Mouse (Mus musculus): Measurements from ENCODE around the gene Ccdc69. TPM values are rescaled to one million over a fixed set of nuclear protein-coding genes. Genes with fewer than 3 reads are reported as not detected.

Gene Ccdc69
- total RNA-seq (2014; rRNA removed) (0.13 and 0.55 TPM in 2 replicates), polyA plus RNA-seq (2012; rRNA removed) (0.43 TPM in 1 of 2 replicates, not detected in the other)

DNA sequence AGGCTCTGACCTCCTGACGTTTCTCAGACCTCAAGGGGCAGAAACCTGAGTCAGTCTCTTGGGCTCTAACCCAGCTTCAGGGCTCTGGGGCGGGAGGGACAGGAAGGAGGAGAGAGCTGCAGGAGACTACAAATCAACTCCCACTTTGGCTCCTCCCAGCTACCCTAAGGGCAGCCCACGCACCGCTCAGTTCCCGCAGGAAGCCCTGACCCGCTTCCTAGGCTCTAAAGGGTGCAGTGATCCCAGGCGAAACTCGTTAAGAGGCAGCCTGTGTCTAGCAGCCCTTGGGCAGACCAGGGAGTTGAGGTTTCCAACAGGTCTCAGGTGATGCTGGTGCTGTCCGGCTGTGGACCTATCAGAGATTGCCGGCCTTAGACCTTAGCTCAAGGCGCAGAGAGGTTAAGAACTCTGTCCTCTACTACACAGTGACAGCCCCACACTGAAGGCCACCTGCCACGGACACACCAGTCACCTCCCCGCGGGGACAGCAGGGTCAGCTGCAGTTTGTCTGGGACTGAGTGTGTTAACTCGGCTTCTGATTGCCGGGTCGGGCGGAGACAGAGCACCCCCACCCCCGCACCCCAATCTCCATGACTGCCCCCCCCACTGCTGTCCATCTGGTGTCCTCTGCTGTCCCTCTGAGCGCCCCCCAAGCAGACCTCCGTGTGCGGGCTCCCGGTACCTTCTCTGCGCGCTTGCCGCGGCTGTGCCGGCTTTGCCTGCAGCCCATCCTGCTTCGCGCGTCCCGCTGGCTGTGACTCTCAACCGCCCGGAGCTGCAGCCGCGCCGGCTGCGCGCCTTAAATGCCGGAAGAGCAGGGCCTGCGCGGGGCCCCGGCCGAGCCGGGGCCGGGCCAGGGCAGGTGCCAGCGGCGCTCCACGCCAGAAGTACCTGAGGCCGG is at the start of gene Ccdc69:
TSS of gene Ccdc69 (minus strand) at position 801 of the 901 bp plus-strand sequence.
- Histone ChIP-seq H3K36me3 (ENCODE audit: control insufficient read depth, insufficient read depth, low read length) (no peaks in the 10 kb centered on the region), H3K4me1 (ENCODE audit: control insufficient read depth, insufficient read depth, low read length) (no peaks in the 10 kb centered on the region), H3K4me3 (ENCODE audit: insufficient read depth, low read depth, low read length) (peak within 1 kb of the TSS; percentile 53), H3K27me3 (ENCODE audit: control insufficient read depth, insufficient read depth, low read length) (no peaks in the 10 kb centered on the region), H3K79me2 (ENCODE audit: control insufficient read depth, insufficient read depth, low read length) (no peaks in the 10 kb centered on the region), H3K9ac (ENCODE audit: low read depth, low read length) (peak within 1 kb of the TSS; percentile 67), H3K27ac (replicated peaks; ENCODE audit: insufficient read depth, low read depth, low read length) (peak within 1 kb of the TSS; percentile 11; the same call in 1 of the 2 replicates)
- DNase-seq (ENCODE audit: extremely low read depth, low read depth, low spot score): peak; percentile 71
- TF ChIP-seq POLR2A (IDR thresholded peaks at IDR 0.05; ENCODE audit: extremely low read depth, insufficient read depth, low read length): 0 out of 2 replicates have a peak, but pooled peaks have one; percentile 16
- no peak for TF ChIP-seq CTCF (IDR thresholded peaks at IDR 0.05; ENCODE audit: low read depth, low read length)
- WGBS: 2% methylated on average over 50 of the region's 50 CpGs

DNA sequence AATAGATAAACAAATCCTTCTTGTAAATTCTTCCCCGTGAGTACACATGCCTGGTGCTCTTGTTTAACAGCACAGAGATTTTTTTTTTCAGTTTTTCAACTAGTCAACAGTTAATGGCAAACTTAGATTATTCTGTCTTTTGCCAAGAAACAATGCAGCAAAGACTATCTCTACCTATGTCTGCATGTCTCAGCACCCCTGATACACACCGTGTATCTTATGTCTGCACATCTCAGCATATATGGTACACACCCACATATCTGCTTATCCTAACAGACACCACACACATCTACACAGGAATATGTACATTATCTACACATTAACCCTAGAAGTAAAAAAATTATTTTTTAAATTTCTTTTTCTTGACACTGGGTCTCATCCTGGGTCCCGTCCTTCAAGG is 48.7 kb upstream of the Ccdc69 start:
- TF ChIP-seq CTCF (IDR thresholded peaks at IDR 0.05; ENCODE audit: low read depth, low read length) (no peak), POLR2A (IDR thresholded peaks at IDR 0.05; ENCODE audit: extremely low read depth, insufficient read depth, low read length) (no peak)
- H3K27me3 ChIP-seq (ENCODE audit: control insufficient read depth, insufficient read depth, low read length): no peaks in the 10 kb centered on the region
- H3K27ac ChIP-seq (replicated peaks; ENCODE audit: insufficient read depth, low read depth, low read length): no peak overlapping the region
- H3K4me1 ChIP-seq (ENCODE audit: control insufficient read depth, insufficient read depth, low read length): no peaks in the 10 kb centered on the region
- H3K4me3 ChIP-seq (ENCODE audit: insufficient read depth, low read depth, low read length): no peak overlapping the region
- no peak for DNase-seq (ENCODE audit: extremely low read depth, low read depth, low spot score)
- no peak overlapping the region for H3K9ac ChIP-seq (ENCODE audit: low read depth, low read length)
- no peaks in the 10 kb centered on the region for H3K36me3 ChIP-seq (ENCODE audit: control insufficient read depth, insufficient read depth, low read length)
- no peaks in the 10 kb centered on the region for H3K79me2 ChIP-seq (ENCODE audit: control insufficient read depth, insufficient read depth, low read length)
- 66% methylated on average over 3 of the region's 3 CpGs for WGBS

DNA sequence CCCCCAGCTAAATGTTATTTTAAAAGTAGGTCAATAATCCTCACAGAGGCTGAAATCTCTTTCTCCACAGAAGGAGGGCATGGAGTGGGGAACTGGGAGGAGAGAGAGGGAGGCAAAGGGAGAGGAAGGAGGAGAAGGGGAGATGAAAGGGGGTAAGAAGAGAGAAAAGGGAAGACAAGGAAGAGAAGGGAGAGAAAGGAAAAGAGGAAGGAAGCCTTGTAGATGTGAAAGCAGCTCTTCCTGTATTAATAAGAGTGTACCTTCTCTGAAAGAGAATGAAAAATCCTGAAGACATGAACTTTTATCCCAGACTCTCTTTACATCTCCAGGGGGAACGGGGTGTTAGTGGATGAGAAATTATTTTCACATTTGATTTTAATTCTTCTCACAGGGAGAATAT is 43.5 kb upstream of the Ccdc69 start:
- no peak overlapping the region for H3K27ac ChIP-seq (replicated peaks; ENCODE audit: insufficient read depth, low read depth, low read length)

DNA sequence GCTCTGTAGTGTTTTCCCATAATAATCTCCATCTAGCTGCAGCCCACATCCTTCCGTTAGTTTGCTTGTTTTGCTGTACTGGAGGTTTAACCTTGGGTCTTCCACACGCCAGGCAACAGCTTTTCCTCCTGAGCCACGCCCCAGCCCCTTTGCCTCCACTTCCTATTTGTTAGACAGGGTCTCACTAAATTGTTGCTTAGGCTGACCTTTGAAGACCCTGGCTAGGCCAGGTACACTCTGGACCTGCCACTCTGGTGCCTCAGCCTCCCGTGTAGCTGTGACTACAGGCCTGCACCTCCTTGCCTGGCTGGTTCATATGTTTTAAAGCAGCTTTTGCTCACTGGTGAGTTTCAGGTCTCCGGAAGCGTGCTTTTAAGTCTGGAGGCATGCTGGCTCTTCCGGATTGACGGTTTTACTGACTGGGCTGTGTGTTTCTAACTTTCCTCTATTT is 42.9 kb upstream of the Ccdc69 start:
- no peak for TF ChIP-seq POLR2A (IDR thresholded peaks at IDR 0.05; ENCODE audit: extremely low read depth, insufficient read depth, low read length)
- TF ChIP-seq CTCF (IDR thresholded peaks at IDR 0.05; ENCODE audit: low read depth, low read length): no peak
- no peaks in the 10 kb centered on the region for H3K4me1 ChIP-seq (ENCODE audit: control insufficient read depth, insufficient read depth, low read length)
- H3K4me3 ChIP-seq (ENCODE audit: insufficient read depth, low read depth, low read length): no peak overlapping the region
- H3K27me3 ChIP-seq (ENCODE audit: control insufficient read depth, insufficient read depth, low read length): no peaks in the 10 kb centered on the region
- no peak for DNase-seq (ENCODE audit: extremely low read depth, low read depth, low spot score)
- no peak overlapping the region for H3K9ac ChIP-seq (ENCODE audit: low read depth, low read length)
- H3K27ac ChIP-seq (replicated peaks; ENCODE audit: insufficient read depth, low read depth, low read length): 0 out of 2 replicates have a peak overlapping the region, but pooled peaks have one; percentile 23
- 82% methylated on average over 8 of the region's 8 CpGs for WGBS
- H3K79me2 ChIP-seq (ENCODE audit: control insufficient read depth, insufficient read depth, low read length): no peaks in the 10 kb centered on the region
- no peaks in the 10 kb centered on the region for H3K36me3 ChIP-seq (ENCODE audit: control insufficient read depth, insufficient read depth, low read length)

More for the DNA sequence above, 43.5 kb upstream of the Ccdc69 start:
- Histone ChIP-seq H3K4me3 (ENCODE audit: insufficient read depth, low read depth, low read length) (no peak overlapping the region), H3K4me1 (ENCODE audit: control insufficient read depth, insufficient read depth, low read length) (no peaks in the 10 kb centered on the region), H3K79me2 (ENCODE audit: control insufficient read depth, insufficient read depth, low read length) (no peaks in the 10 kb centered on the region), H3K9ac (ENCODE audit: low read depth, low read length) (no peak overlapping the region), H3K27me3 (ENCODE audit: control insufficient read depth, insufficient read depth, low read length) (no peaks in the 10 kb centered on the region), H3K36me3 (ENCODE audit: control insufficient read depth, insufficient read depth, low read length) (no peaks in the 10 kb centered on the region)
- no peak for DNase-seq (ENCODE audit: extremely low read depth, low read depth, low spot score)
- TF ChIP-seq POLR2A (IDR thresholded peaks at IDR 0.05; ENCODE audit: extremely low read depth, insufficient read depth, low read length): no peak
- TF ChIP-seq CTCF (IDR thresholded peaks at IDR 0.05; ENCODE audit: low read depth, low read length): no peak
- WGBS: 86% methylated on average over 1 of the region's 1 CpGs

DNA sequence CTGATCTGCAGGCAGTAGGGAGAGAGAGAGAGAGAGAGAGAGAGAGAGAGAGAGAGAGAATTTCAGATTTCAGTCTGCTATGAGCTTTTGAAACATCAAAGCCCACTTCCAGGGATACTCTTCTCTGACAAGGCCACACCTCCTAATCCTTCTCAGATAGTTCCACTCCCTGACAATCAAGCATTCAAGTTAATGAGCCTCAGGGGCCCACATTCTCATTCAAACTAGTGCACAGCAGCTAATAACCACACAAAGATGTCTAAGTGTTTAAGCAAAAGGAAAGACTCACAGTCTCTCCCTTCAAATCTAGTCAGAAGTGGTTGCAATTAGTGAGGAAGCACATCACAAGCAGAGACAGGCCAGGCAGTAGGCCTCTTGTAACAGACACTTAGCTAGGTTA is 42.3 kb upstream of the Ccdc69 start:
- no peak overlapping the region for H3K9ac ChIP-seq (ENCODE audit: low read depth, low read length)
- no peak overlapping the region for H3K4me3 ChIP-seq (ENCODE audit: insufficient read depth, low read depth, low read length)
- H3K4me1 ChIP-seq (ENCODE audit: control insufficient read depth, insufficient read depth, low read length): no peaks in the 10 kb centered on the region
- no peak for TF ChIP-seq POLR2A (IDR thresholded peaks at IDR 0.05; ENCODE audit: extremely low read depth, insufficient read depth, low read length)
- no peak for TF ChIP-seq CTCF (IDR thresholded peaks at IDR 0.05; ENCODE audit: low read depth, low read length)
- DNase-seq (ENCODE audit: extremely low read depth, low read depth, low spot score): no peak
- H3K27me3 ChIP-seq (ENCODE audit: control insufficient read depth, insufficient read depth, low read length): no peaks in the 10 kb centered on the region
- no peaks in the 10 kb centered on the region for H3K79me2 ChIP-seq (ENCODE audit: control insufficient read depth, insufficient read depth, low read length)
- H3K36me3 ChIP-seq (ENCODE audit: control insufficient read depth, insufficient read depth, low read length): no peaks in the 10 kb centered on the region
- H3K27ac ChIP-seq (replicated peaks; ENCODE audit: insufficient read depth, low read depth, low read length): no peak overlapping the region

DNA sequence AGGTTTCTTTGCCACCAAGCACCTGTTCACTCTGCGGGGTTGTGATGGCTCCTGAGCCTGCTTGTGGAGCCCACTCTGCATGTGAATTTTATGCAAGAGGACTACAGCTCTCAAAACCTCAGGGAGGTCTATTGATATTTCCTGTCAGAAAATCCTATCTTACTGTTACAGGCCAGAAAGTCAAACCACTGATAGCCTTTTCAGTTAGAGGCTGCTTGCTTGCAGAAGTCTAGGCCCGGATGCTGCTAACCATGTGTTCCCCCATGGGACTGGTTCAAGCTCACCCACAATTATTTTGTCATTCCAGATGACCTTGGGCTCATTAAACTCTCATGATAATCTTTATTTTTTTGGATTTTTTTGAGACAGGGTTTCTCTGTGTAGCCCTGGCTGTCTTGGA is 39.1 kb upstream of the Ccdc69 start:
- WGBS: 93% methylated on average over 2 of the region's 2 CpGs
- H3K27ac ChIP-seq (replicated peaks; ENCODE audit: insufficient read depth, low read depth, low read length): no peak overlapping the region
- no peak overlapping the region for H3K9ac ChIP-seq (ENCODE audit: low read depth, low read length)
- TF ChIP-seq POLR2A (IDR thresholded peaks at IDR 0.05; ENCODE audit: extremely low read depth, insufficient read depth, low read length): no peak
- no peak for TF ChIP-seq CTCF (IDR thresholded peaks at IDR 0.05; ENCODE audit: low read depth, low read length)
- DNase-seq (ENCODE audit: extremely low read depth, low read depth, low spot score): no peak
- no peaks in the 10 kb centered on the region for H3K36me3 ChIP-seq (ENCODE audit: control insufficient read depth, insufficient read depth, low read length)
- no peaks in the 10 kb centered on the region for H3K4me1 ChIP-seq (ENCODE audit: control insufficient read depth, insufficient read depth, low read length)
- no peak overlapping the region for H3K4me3 ChIP-seq (ENCODE audit: insufficient read depth, low read depth, low read length)
- H3K79me2 ChIP-seq (ENCODE audit: control insufficient read depth, insufficient read depth, low read length): no peaks in the 10 kb centered on the region
- H3K27me3 ChIP-seq (ENCODE audit: control insufficient read depth, insufficient read depth, low read length): no peaks in the 10 kb centered on the region
